Mouse (Mus musculus): ENCODE data around the gene Txnrd2. TPM values are rescaled to one million over a fixed set of nuclear protein-coding genes. Genes with fewer than 3 reads are reported as not detected.

Txnrd2 gene
- polyA plus RNA-seq, 1 experiment, result 21.3 TPM

DNA sequence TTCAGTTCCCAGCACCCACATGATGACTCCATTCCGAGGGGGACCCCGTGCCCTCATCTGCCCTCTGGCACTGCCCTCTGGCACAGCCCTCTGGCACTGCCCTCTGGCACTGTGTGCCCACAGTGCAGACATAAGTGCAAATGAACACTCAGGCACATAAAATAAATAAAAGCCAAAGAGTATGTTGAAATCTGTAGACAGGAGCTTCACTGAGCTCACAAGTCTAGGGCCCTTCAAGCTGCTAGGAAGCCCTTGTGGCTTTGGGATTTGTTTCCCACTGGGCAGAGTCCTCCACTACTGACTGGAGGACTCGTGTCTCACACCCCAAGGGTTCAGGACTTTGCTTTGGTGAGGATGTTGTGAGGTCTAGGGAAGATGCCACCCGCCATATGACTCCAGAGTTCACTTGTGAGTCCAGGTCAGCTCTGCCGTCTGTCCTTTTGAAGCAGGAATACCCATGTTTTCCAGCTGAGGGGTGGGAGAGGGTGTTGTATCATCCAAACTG lies 1.9 kb downstream of the Txnrd2 start:
- no peaks in the 10 kb centered on the region for H3K36me3 ChIP-seq (ENCODE audit: control insufficient read depth, insufficient read depth)
- no peak overlapping the region for H3K4me2 ChIP-seq (ENCODE audit: low read depth)
- H3ac ChIP-seq (ENCODE audit: control insufficient read depth, insufficient read length), result no peak overlapping the region
- TF ChIP-seq MYOD1 (IDR thresholded peaks at IDR 0.05; ENCODE audit: control insufficient read depth in 1 of 3, insufficient read length in 2 of 3, low read depth in 2 of 3) (no peak), USF1 (IDR thresholded peaks at IDR 0.05; ENCODE audit: low read depth) (no peak), SRF (IDR thresholded peaks at IDR 0.05; ENCODE audit: control insufficient read depth, insufficient read length, low read depth) (no peak), TCF12 (IDR thresholded peaks at IDR 0.05; ENCODE audit: insufficient read depth, poor library complexity, severe bottlenecking) (no peak), MYOG (IDR thresholded peaks at IDR 0.05; ENCODE audit: control insufficient read depth in 1 of 3, insufficient read depth in 1 of 3, insufficient read length in 2 of 3, low read depth in 2 of 3) (no peak), POLR2A (IDR thresholded peaks at IDR 0.05; ENCODE audit: insufficient read length, low read depth) (no peak), MAX (IDR thresholded peaks at IDR 0.05; ENCODE audit: low read depth) (no peak), E2F4 (IDR thresholded peaks at IDR 0.05; ENCODE audit: insufficient read depth) (no peak), CEBPB (IDR thresholded peaks at IDR 0.05; ENCODE audit: insufficient read depth, poor library complexity, severe bottlenecking) (no peak), REST (IDR thresholded peaks at IDR 0.05; ENCODE audit: insufficient read depth, insufficient read length) (no peak), TCF3 (IDR thresholded peaks at IDR 0.05; ENCODE audit: insufficient read length, low read depth) (no peak), POLR2AphosphoS2 (IDR thresholded peaks at IDR 0.05; ENCODE audit: insufficient read length, low read depth) (no peak)
- H3K79me2 ChIP-seq (ENCODE audit: control insufficient read depth, insufficient read depth), result peaks cover 19% of the 10 kb centered on the region
- no peaks in the 10 kb centered on the region for H3K27me3 ChIP-seq (ENCODE audit: control insufficient read depth, insufficient read depth, insufficient read length)
- H3K4me3 ChIP-seq, result no peak overlapping the region

DNA sequence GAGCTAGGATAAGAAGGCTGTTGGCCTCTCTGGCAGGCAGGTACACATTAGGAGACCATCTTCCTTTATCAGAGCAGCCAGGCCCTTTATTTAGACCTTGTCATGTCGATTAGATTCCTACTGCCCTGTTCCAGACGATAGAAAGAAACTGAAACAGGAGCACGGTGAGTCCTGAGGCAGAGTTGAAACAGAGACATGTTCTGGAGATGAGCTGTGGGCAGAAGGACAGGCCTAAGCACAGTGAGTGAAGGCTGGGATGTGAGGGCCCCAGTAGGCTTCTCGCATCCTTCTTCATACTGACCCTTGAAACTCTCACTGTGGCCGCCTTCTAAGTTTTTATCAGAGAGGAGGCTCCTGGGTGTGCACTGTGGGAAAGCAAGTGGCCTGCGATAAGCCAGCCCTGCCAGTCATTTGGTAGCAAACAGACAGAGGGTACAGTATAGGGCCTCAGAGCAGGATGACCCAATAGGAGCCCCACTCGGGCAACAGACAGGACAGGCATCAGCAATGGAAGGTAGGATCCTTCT lies 2.4 kb downstream of the Txnrd2 start:
- Histone ChIP-seq H3K4me2 (ENCODE audit: low read depth) (no peak overlapping the region), H3K4me3 (no peak overlapping the region), H3K27me3 (ENCODE audit: control insufficient read depth, insufficient read depth, insufficient read length) (no peaks in the 10 kb centered on the region), H3ac (ENCODE audit: control insufficient read depth, insufficient read length) (no peak overlapping the region), H3K36me3 (ENCODE audit: control insufficient read depth, insufficient read depth) (no peaks in the 10 kb centered on the region), H3K79me2 (ENCODE audit: control insufficient read depth, insufficient read depth) (peaks cover 19% of the 10 kb centered on the region)
- TF ChIP-seq USF1 (IDR thresholded peaks at IDR 0.05; ENCODE audit: low read depth) (no peak), TCF12 (IDR thresholded peaks at IDR 0.05; ENCODE audit: insufficient read depth, poor library complexity, severe bottlenecking) (no peak), TCF3 (IDR thresholded peaks at IDR 0.05; ENCODE audit: insufficient read length, low read depth) (no peak), E2F4 (IDR thresholded peaks at IDR 0.05; ENCODE audit: insufficient read depth) (no peak), MYOG (IDR thresholded peaks at IDR 0.05; ENCODE audit: control insufficient read depth in 1 of 3, insufficient read depth in 1 of 3, insufficient read length in 2 of 3, low read depth in 2 of 3) (no peak), POLR2AphosphoS2 (IDR thresholded peaks at IDR 0.05; ENCODE audit: insufficient read length, low read depth) (no peak), MAX (IDR thresholded peaks at IDR 0.05; ENCODE audit: low read depth) (no peak), POLR2A (IDR thresholded peaks at IDR 0.05; ENCODE audit: insufficient read length, low read depth) (no peak), CEBPB (IDR thresholded peaks at IDR 0.05; ENCODE audit: insufficient read depth, poor library complexity, severe bottlenecking) (no peak), MYOD1 (IDR thresholded peaks at IDR 0.05; ENCODE audit: control insufficient read depth in 1 of 3, insufficient read length in 2 of 3, low read depth in 2 of 3) (no peak), SRF (IDR thresholded peaks at IDR 0.05; ENCODE audit: control insufficient read depth, insufficient read length, low read depth) (no peak), REST (IDR thresholded peaks at IDR 0.05; ENCODE audit: insufficient read depth, insufficient read length) (no peak)

DNA sequence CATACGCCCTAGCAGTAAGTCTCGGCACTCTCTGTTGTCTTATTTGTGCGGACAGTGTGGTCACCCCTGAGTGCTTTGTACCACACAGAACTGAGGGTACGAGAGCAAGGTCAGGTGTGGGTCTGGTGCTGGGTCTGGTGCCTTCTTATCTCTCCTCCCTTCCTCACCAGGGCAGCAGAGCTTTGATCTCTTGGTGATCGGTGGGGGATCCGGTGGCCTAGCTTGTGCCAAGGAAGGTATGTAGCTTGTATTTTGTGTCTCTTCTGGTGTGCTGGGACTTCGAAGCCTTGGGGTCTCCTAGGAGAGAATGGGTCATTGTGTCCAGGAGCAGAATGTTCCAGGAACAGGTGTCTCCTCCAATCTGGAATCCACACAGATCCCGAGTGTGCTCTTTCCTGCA lies 3.5 kb downstream of the Txnrd2 start:
- Histone ChIP-seq H3K4me3 (no peak overlapping the region), H3K27me3 (ENCODE audit: control insufficient read depth, insufficient read depth, insufficient read length) (no peaks in the 10 kb centered on the region), H3ac (ENCODE audit: control insufficient read depth, insufficient read length) (no peak overlapping the region), H3K36me3 (ENCODE audit: control insufficient read depth, insufficient read depth) (no peaks in the 10 kb centered on the region), H3K79me2 (ENCODE audit: control insufficient read depth, insufficient read depth) (peaks cover 13% of the 10 kb centered on the region), H3K4me2 (ENCODE audit: low read depth) (no peak overlapping the region)
- TF ChIP-seq E2F4 (IDR thresholded peaks at IDR 0.05; ENCODE audit: insufficient read depth) (no peak), MYOG (IDR thresholded peaks at IDR 0.05; ENCODE audit: control insufficient read depth in 1 of 3, insufficient read depth in 1 of 3, insufficient read length in 2 of 3, low read depth in 2 of 3) (no peak), CEBPB (IDR thresholded peaks at IDR 0.05; ENCODE audit: insufficient read depth, poor library complexity, severe bottlenecking) (no peak), USF1 (IDR thresholded peaks at IDR 0.05; ENCODE audit: low read depth) (no peak), TCF3 (IDR thresholded peaks at IDR 0.05; ENCODE audit: insufficient read length, low read depth) (no peak), MYOD1 (IDR thresholded peaks at IDR 0.05; ENCODE audit: control insufficient read depth in 1 of 3, insufficient read length in 2 of 3, low read depth in 2 of 3) (no peak), SRF (IDR thresholded peaks at IDR 0.05; ENCODE audit: control insufficient read depth, insufficient read length, low read depth) (no peak), POLR2A (IDR thresholded peaks at IDR 0.05; ENCODE audit: insufficient read length, low read depth) (no peak), POLR2AphosphoS2 (IDR thresholded peaks at IDR 0.05; ENCODE audit: insufficient read length, low read depth) (no peak), MAX (IDR thresholded peaks at IDR 0.05; ENCODE audit: low read depth) (no peak), TCF12 (IDR thresholded peaks at IDR 0.05; ENCODE audit: insufficient read depth, poor library complexity, severe bottlenecking) (no peak), REST (IDR thresholded peaks at IDR 0.05; ENCODE audit: insufficient read depth, insufficient read length) (no peak)

DNA sequence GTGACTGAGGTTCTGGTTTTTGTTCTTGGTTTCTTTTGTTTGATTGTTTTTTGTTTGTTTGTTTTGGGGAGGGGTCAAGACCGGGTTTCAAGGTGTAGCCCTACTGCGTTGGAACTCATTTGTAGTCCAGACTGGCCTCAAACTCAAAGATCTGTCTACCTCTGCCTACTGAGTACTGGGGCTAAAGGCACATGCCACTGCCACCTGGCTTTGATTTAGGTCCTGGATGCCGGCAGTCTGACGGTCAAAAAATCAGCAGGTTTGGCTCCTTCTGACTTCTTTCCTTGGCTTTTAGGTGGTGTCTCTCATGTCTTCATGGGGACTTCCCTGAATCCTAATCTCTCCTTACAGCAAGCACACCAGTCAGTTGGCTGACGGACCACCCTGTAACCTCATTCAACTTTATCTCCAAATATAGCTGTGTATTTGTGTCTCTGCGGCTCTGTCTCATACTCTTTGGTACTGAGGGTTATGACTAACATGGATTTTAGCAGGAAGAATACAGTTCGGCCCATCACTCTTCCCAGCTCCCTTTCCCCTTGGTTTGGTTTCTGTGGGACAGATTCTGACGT lies 4.5 kb downstream of the Txnrd2 start:
- H3ac ChIP-seq (ENCODE audit: control insufficient read depth, insufficient read length), result no peak overlapping the region
- peaks cover 3% of the 10 kb centered on the region for H3K79me2 ChIP-seq (ENCODE audit: control insufficient read depth, insufficient read depth)
- H3K4me3 ChIP-seq, result no peak overlapping the region
- H3K4me2 ChIP-seq (ENCODE audit: low read depth), result no peak overlapping the region
- H3K27me3 ChIP-seq (ENCODE audit: control insufficient read depth, insufficient read depth, insufficient read length), result no peaks in the 10 kb centered on the region
- no peaks in the 10 kb centered on the region for H3K36me3 ChIP-seq (ENCODE audit: control insufficient read depth, insufficient read depth)
- TF ChIP-seq MAX (IDR thresholded peaks at IDR 0.05; ENCODE audit: low read depth), result no peak
- no peak for TF ChIP-seq POLR2AphosphoS2 (IDR thresholded peaks at IDR 0.05; ENCODE audit: insufficient read length, low read depth)
- no peak for TF ChIP-seq USF1 (IDR thresholded peaks at IDR 0.05; ENCODE audit: low read depth)
- no peak for TF ChIP-seq E2F4 (IDR thresholded peaks at IDR 0.05; ENCODE audit: insufficient read depth)
- no peak for TF ChIP-seq TCF3 (IDR thresholded peaks at IDR 0.05; ENCODE audit: insufficient read length, low read depth)
- no peak for TF ChIP-seq TCF12 (IDR thresholded peaks at IDR 0.05; ENCODE audit: insufficient read depth, poor library complexity, severe bottlenecking)
- no peak for TF ChIP-seq MYOG (IDR thresholded peaks at IDR 0.05; ENCODE audit: control insufficient read depth in 1 of 3, insufficient read depth in 1 of 3, insufficient read length in 2 of 3, low read depth in 2 of 3)
- TF ChIP-seq MYOD1 (IDR thresholded peaks at IDR 0.05; ENCODE audit: control insufficient read depth in 1 of 3, insufficient read length in 2 of 3, low read depth in 2 of 3), result no peak
- TF ChIP-seq CEBPB (IDR thresholded peaks at IDR 0.05; ENCODE audit: insufficient read depth, poor library complexity, severe bottlenecking), result no peak
- no peak for TF ChIP-seq SRF (IDR thresholded peaks at IDR 0.05; ENCODE audit: control insufficient read depth, insufficient read length, low read depth)

Data from myocyte (in vitro differentiated cells).